Mouse (Mus musculus) heart, adult 2 months (tissue): ENCODE data around the gene Cideb.

Experiments
- CTCF ChIP-seq: fragments of 200-600 bp; IDR thresholded peaks from 2 replicates; pipeline ENCODE4 v1.8.1; 2022; ENCODE audit warnings: antibody characterized with exemption, mild to moderate bottlenecking, moderate library complexity
- EP300 ChIP-seq: fragments of 200-500 bp; IDR thresholded peaks from 2 replicates; pipeline ENCODE4 v1.6.1; 2011; ENCODE audit warnings: low read depth, low read length, control low read depth; ENCODE audit not compliant: insufficient read depth
- POLR2A ChIP-seq: fragments of 200-500 bp; IDR thresholded peaks from 2 replicates; pipeline ENCODE4 v1.6.1; 2011; ENCODE audit warnings: mild to moderate bottlenecking, low read depth, low read length, control low read depth; ENCODE audit not compliant: insufficient read depth

- TF ChIP-seq CTCF: no peak
- no peak for TF ChIP-seq POLR2A
- TF ChIP-seq EP300: no peak
Measured at GRCm38 (mm10) chr14:55777806-55778205, 19.5 kb upstream of the Cideb start.
